Mouse (Mus musculus): ENCODE results near the gene Clec12a. TPM values are rescaled to one million over a fixed set of nuclear protein-coding genes. Genes with fewer than 3 reads are reported as not detected.

Gene Clec12a
- polyA plus RNA-seq (2012; rRNA removed; ENCODE audit: low replicate concordance), result 2.4 and 6.7 TPM in 2 replicates

DNA sequence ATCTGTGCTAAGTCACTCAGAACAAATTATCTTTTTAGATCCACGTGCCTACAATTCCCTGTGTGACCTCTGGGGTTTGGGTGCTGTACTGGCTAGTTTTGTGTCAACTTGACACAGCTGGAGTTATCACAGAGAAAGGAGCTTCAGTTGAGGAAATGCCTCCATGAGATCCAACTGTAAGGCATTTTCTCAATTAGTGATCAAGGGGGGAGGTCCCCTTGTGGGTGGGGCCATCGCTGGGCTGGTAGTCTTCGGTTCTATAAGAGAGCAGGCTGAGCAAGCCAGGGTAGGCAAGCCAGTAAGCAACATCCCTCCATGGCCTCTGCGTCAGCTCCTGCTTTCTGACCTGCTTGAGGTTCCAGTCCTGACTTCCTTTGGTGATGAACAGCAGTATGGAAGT lies at the start of gene Clec12a:
Gene Clec12a (plus strand): TSS at position 301 of the 400 bp plus-strand sequence.

GRCm38 (mm10) chr6:129331610-129332009 lies 10.9 kb upstream of the Clec12a start, which contains the start of gene 4922502D21Rik:
4922502D21Rik (minus strand) TSS chr6:129331796.

DNA sequence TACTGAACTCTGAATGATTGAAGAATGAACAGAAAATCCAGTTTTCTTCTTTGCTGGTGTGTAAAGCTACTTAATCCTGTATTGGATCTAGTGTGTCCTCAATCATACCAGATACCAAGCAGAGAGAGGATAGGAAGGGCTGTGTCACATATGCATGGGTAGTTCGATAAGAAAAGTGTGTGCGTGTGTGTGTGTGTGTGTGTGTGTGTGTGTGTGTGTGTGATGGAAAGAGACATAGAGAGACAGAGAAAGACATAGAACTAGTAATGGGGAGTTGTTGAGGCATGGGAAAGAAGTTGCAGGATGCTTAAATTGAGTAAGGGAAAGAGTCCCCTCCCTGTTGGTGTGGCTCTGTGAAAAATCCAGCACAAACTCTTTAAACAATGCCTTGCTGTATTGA lies 43.3 kb downstream of the Clec12a start, which contains the start of gene Clec12b:
Gene Clec12b (minus strand): TSS at position 101 of the 400 bp plus-strand sequence.

DNA sequence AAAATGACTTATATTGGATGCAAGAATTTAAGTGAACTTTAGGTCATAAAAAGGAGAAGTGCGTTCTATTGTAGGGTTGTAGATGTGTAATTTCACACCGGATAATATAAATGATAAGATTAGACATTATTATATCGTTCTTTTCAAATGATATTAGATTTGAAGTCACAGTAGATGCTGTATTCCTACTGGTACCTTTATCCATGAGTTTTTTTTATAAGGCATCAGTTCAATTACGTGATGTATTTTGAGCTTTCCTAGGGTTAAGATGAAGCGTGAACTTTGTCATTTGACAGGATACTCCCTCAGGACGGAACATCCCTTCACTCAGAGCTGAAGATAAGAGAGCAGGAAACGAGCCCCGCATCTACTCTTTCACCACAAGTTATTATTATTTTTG lies 54.5 kb downstream of the Clec12a start, which contains the start of gene Clec1b:
Gene Clec1b (plus strand): TSS at position 301 of the 400 bp plus-strand sequence.

DNA sequence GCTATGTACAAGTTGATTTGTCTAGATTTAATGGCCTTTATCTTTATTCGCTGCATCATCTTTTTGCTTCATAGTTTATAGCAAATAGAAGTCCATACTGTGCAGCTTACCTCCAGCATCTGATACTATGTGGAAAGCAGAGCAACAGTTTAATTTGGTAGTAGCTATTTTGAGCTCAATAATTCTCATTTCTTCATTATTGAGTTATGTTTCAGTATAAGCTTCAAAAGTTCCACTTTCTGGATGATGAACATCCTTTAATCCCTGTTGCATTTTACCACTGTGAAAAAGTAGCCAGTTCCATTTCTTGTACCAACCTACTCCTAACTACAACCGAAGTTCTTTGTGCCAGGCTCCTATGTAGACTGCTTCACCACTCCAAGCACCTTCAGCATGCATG lies 66.1 kb downstream of the Clec12a start, which contains the start of gene Clec9a:
Gene Clec9a (plus strand): TSS at position 301 of the 400 bp plus-strand sequence.

Other genes starting within 250 kb of the Clec12a start
- 0.16 TPM in 1 of 2 replicates, not detected in the other for gene Clec2e, start 241.8 kb upstream of the Clec12a start, polyA plus RNA-seq (2012; rRNA removed; ENCODE audit: low replicate concordance)
- 75.5 and 125 TPM in 2 replicates for gene Clec2d, start 162.1 kb upstream of the Clec12a start, polyA plus RNA-seq (2012; rRNA removed; ENCODE audit: low replicate concordance)
- 0.19 and 0.53 TPM in 2 replicates for gene Cd69, start 67.3 kb upstream of the Clec12a start, polyA plus RNA-seq (2012; rRNA removed; ENCODE audit: low replicate concordance)
- not detected in 2 replicates for gene 4922502D21Rik, start 10.9 kb upstream of the Clec12a start, polyA plus RNA-seq (2012; rRNA removed; ENCODE audit: low replicate concordance)
- 0.14 TPM in 1 of 2 replicates, not detected in the other for gene Clec12b, start 43.2 kb downstream of the Clec12a start, polyA plus RNA-seq (2012; rRNA removed; ENCODE audit: low replicate concordance)
- gene Clec1b, start 54.6 kb downstream of the Clec12a start, polyA plus RNA-seq (2012; rRNA removed; ENCODE audit: low replicate concordance), result 0.17 and 0.42 TPM in 2 replicates
- 1.2 and 3.6 TPM in 2 replicates for gene Clec9a, start 66.2 kb downstream of the Clec12a start, polyA plus RNA-seq (2012; rRNA removed; ENCODE audit: low replicate concordance)
- gene Clec1a, start 109.3 kb downstream of the Clec12a start, polyA plus RNA-seq (2012; rRNA removed; ENCODE audit: low replicate concordance), result 2.2 and 4.0 TPM in 2 replicates
- gene Olr1, start 164.5 kb downstream of the Clec12a start, polyA plus RNA-seq (2012; rRNA removed; ENCODE audit: low replicate concordance), result 0.13 and 0.29 TPM in 2 replicates
- gene Tmem52b, start 169.9 kb downstream of the Clec12a start, polyA plus RNA-seq (2012; rRNA removed; ENCODE audit: low replicate concordance), result not detected in 2 replicates
- 110 and 137 TPM in 2 replicates for gene Gabarapl1, start 190.5 kb downstream of the Clec12a start, polyA plus RNA-seq (2012; rRNA removed; ENCODE audit: low replicate concordance)
- gene Klre1, start 235.2 kb downstream of the Clec12a start, polyA plus RNA-seq (2012; rRNA removed; ENCODE audit: low replicate concordance), result 0.32 and 1.4 TPM in 2 replicates
- 0.34 and 1.9 TPM in 2 replicates for gene Klrd1, start 249.1 kb downstream of the Clec12a start, polyA plus RNA-seq (2012; rRNA removed; ENCODE audit: low replicate concordance)